Mouse (Mus musculus) adrenal gland, postnatal 36 days (tissue): ENCODE data around the gene Grin2d. TPM values are rescaled to one million over a fixed set of nuclear protein-coding genes. Genes with fewer than 3 reads are reported as not detected.

ENCODE experiments used
- DNase-seq, 2 experiments: peaks; one replicate each; pipeline ENCODE4 v3.0.0; 2021; ENCODE audit warnings: mixed read lengths in 1 of 2
- total RNA-seq, 2 experiments: library from RNA; stranded (reverse); gene quantifications; 2 replicates each; pipeline ENCODE4 v1.2.3; 2021

Gene Grin2d
- total RNA-seq, 2 experiments from 2014 or later, result 0.63 to 1.2 TPM

GRCm38 (mm10) chr7:45856950-45857901 lies 21.0 kb downstream of the Grin2d start:
- peak in 1 of 2 experiments; percentile 29 for DNase-seq

GRCm38 (mm10) chr7:45853089-45853488 lies 25.1 kb downstream of the Grin2d start:
- no peak for DNase-seq

- DNase-seq, result peak in 1 of 2 experiments; percentile 20
Observed at GRCm38 (mm10) chr7:45850661-45851060, 27.5 kb downstream of the Grin2d start.

- DNase-seq, result no peak
Observed at GRCm38 (mm10) chr7:45848447-45849027, 29.6 kb downstream of the Grin2d start.

GRCm38 (mm10) chr7:45842950-45843744 lies 35.0 kb downstream of the Grin2d start:
- no peak for DNase-seq

- DNase-seq, result no peak
Observed at GRCm38 (mm10) chr7:45833924-45834323, 44.3 kb downstream of the Grin2d start.

GRCm38 (mm10) chr7:45833148-45833790 lies 44.9 kb downstream of the Grin2d start:
- DNase-seq, result peak in 1 of 2 experiments; percentile 33

- no peak for DNase-seq
Observed at GRCm38 (mm10) chr7:45832428-45832827, 45.8 kb downstream of the Grin2d start.

GRCm38 (mm10) chr7:45831128-45831525 lies 47.1 kb downstream of the Grin2d start:
- no peak for DNase-seq

GRCm38 (mm10) chr7:45830427-45831127 lies 47.6 kb downstream of the Grin2d start, which contains the start of gene Grwd1:
Grwd1 (minus strand) TSS chr7:45830944.
- DNase-seq, result peak; percentile 89 to 90

GRCm38 (mm10) chr7:45826631-45827030 lies 51.5 kb downstream of the Grin2d start:
- peak in 1 of 2 experiments; percentile 52 for DNase-seq

- DNase-seq, result no peak
Observed at GRCm38 (mm10) chr7:45824598-45824997, 53.6 kb downstream of the Grin2d start, which contains the start of gene Kcnj14. Kcnj14 (minus strand) TSS chr7:45824782.

GRCm38 (mm10) chr7:45820913-45821312 lies 57.3 kb downstream of the Grin2d start:
- no peak for DNase-seq

GRCm38 (mm10) chr7:45819843-45820242 lies 58.3 kb downstream of the Grin2d start:
- DNase-seq, result no peak

GRCm38 (mm10) chr7:45815984-45816351 lies 62.2 kb downstream of the Grin2d start:
- DNase-seq, result no peak

- DNase-seq, result no peak
Observed at GRCm38 (mm10) chr7:45815323-45815983, 62.7 kb downstream of the Grin2d start.

GRCm38 (mm10) chr7:45814841-45815240 lies 63.3 kb downstream of the Grin2d start:
- no peak for DNase-seq

GRCm38 (mm10) chr7:45813787-45814779 lies 64.1 kb downstream of the Grin2d start, which contains the start of gene Cyth2:
Cyth2 (minus strand) TSS chr7:45814581.
- DNase-seq, result peak; percentile 98

- no peak for DNase-seq
Observed at GRCm38 (mm10) chr7:45812921-45813320, 65.3 kb downstream of the Grin2d start.
